Mouse (Mus musculus) thymus, adult 2 months (tissue): ENCODE data around the gene Pgp.

Source experiments
- CTCF ChIP-seq: fragments of 200-500 bp; IDR thresholded peaks from 2 replicates; pipeline ENCODE4 v1.5.1; 2012; ENCODE audit warnings: mild to moderate bottlenecking, control low read depth, low read length, moderate library complexity, borderline replicate concordance; ENCODE audit not compliant: control insufficient read depth, poor library complexity, insufficient read depth; ENCODE audit errors: extremely low read depth
- POLR2A ChIP-seq: fragments of 200-500 bp; IDR thresholded peaks from 2 replicates; pipeline ENCODE4 v1.6.1; 2012; ENCODE audit warnings: mild to moderate bottlenecking, low read length, control low read depth, moderate library complexity; ENCODE audit not compliant: control insufficient read depth, poor library complexity, insufficient read depth; ENCODE audit errors: extremely low read depth

- no peak for TF ChIP-seq CTCF
- TF ChIP-seq POLR2A: no peak
These were observed 7.3 kb upstream of the Pgp start for GRCm38 (mm10) chr17:24462932-24463331.
